Mouse (Mus musculus): ENCODE measurements at regions not wholly inside any gene's neighbourhood (a gene's known extent, or its start where the extent isn't known, plus 50 kb on each side); places are given as distances from the start of the nearest gene placed in this dataset. TPM values are rescaled to one million over a fixed set of nuclear protein-coding genes. Genes with fewer than 3 reads are reported as not detected.
A peak's percentile ranks its signal among the peaks of the same experiment; 100 is the strongest.

DNA sequence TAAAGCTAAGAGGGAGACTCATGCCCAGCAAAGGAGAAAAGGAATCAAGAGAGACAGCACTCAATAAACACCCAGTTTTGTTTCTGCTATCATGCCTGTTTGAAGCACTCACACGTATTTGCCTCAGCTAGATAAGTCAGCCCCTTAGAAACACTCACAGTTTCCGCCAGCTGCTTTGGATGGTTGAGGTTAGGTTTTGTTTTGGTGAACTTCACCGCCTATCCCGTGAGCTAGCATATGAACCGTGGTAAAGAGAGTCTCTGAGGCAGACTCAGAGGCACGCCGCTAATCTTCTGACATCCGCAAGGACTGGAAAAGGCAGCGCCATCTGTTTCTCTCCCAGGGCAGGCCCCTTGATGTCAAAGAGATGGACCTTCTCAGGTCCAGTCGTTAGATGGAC lies 73.2 kb upstream of the Prdm1 start:
- H3K4me1 ChIP-seq: peaks cover 22% of the 10 kb centered on the region
- no peak overlapping the region for H3K4me2 ChIP-seq
- no peaks in the 10 kb centered on the region for H3K27me3 ChIP-seq
- WGBS: 70% methylated on average over 10 of the region's 10 CpGs
- H3K36me3 ChIP-seq: no peaks in the 10 kb centered on the region
- H3K4me3 ChIP-seq: no peak overlapping the region
- no peak for ATAC-seq (ENCODE audit: insufficient number of reproducible peaks, insufficient read depth, low FRiP score, low TSS enrichment, low read depth)
- no peaks in the 10 kb centered on the region for H3K9me3 ChIP-seq
- no peak overlapping the region for H3K9ac ChIP-seq
- H3K27ac ChIP-seq: no peak overlapping the region

DNA sequence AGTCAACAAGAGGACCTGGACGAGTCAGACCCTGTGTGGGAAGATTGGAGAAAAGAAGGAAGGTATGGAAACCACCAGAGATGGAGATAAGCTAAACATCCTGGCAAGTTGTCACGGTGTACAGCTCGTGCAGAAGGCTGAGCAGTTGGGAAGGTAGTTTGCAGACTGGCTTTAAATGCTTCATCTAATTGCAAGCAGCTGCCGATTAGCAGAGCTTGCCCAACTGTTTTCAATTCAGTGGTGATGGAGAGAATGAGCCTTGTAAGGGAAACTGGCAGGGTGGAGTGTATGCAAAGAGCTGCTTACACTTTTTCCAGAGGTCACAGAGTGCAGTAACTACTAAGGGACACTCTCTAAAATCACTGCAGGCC lies 71.6 kb upstream of the Prdm1 start:
- Histone ChIP-seq H3K4me3 (0 out of 2 replicates have a peak overlapping the region, but pooled peaks have one; percentile 13), H3K9me3 (no peaks in the 10 kb centered on the region), H3K9ac (no peak overlapping the region), H3K27me3 (no peaks in the 10 kb centered on the region), H3K36me3 (no peaks in the 10 kb centered on the region), H3K4me2 (peak overlapping the region; percentile 43), H3K4me1 (peaks cover 22% of the 10 kb centered on the region), H3K27ac (peak overlapping the region; percentile 65)
- WGBS: 14% methylated on average over 4 of the region's 4 CpGs
- ATAC-seq (ENCODE audit: insufficient number of reproducible peaks, insufficient read depth, low FRiP score, low TSS enrichment, low read depth): 0 out of 2 replicates have a peak, but pooled peaks have one; percentile 32

DNA sequence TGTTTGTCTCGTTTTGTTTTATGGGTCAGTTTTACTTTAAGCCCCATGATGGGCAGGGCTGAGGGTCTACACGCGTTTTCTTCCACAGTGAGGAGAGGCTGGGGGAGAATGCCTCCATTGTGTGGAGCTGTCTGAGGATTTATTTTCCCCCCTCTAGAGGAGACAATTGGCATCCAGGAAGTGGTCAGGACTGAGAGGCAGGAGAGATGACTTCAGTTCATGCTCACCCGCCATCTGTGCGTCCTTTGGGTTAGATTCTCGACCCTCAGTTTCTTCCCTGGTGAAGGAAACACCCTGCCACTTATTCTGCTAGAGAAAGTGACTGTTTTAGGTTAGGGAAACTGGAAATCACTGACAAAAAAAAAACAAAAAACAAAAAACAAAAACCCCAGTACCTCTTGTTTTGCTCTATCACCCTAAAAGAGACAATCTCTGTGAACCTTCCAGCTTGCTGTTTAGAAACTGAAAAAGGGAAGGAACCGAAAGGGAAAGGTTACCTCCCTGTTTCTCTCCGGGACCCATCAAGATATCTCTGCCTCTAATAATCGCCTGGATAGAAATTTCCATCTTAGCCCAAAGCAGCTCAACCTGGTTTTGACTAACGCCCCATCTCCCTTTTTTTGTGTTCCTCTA lies 71.1 kb upstream of the Prdm1 start:
- Histone ChIP-seq H3K4me2 (peak overlapping the region; percentile 43), H3K9me3 (no peaks in the 10 kb centered on the region), H3K27ac (peak overlapping the region; percentile 65), H3K9ac (no peak overlapping the region), H3K4me3 (0 out of 2 replicates have a peak overlapping the region, but pooled peaks have one; percentile 13), H3K27me3 (no peaks in the 10 kb centered on the region), H3K4me1 (peaks cover 22% of the 10 kb centered on the region), H3K36me3 (no peaks in the 10 kb centered on the region)
- 30% methylated on average over 10 of the region's 10 CpGs for WGBS
- no peak for ATAC-seq (ENCODE audit: insufficient number of reproducible peaks, insufficient read depth, low FRiP score, low TSS enrichment, low read depth)

DNA sequence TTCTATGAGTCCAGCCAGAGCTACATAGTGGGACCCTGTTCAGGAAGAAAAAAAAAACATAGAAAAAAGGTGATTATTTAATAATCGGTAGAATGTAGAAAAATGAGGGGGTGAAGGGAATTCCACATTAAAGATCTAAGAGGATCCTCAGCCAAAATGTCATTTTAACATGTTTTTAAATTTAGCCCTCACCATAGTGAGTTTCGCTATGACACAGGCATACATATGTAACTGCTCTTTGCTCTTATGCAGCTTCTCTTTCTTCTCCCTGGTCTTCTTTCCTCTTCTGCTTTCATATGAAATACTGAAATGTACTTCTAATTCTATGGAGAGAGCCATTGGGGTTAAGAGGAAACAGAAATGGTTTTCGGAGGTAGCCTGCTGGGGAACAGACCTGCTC lies 70.3 kb upstream of the Prdm1 start:
- Histone ChIP-seq H3K9ac (no peak overlapping the region), H3K4me1 (peaks cover 22% of the 10 kb centered on the region), H3K9me3 (no peaks in the 10 kb centered on the region), H3K4me2 (peak overlapping the region; percentile 43; the same call in 1 of the 2 replicates), H3K4me3 (no peak overlapping the region), H3K27me3 (no peaks in the 10 kb centered on the region), H3K36me3 (no peaks in the 10 kb centered on the region), H3K27ac (no peak overlapping the region)
- no peak for ATAC-seq (ENCODE audit: insufficient number of reproducible peaks, insufficient read depth, low FRiP score, low TSS enrichment, low read depth)
- 75% methylated on average over 3 of the region's 3 CpGs for WGBS

DNA sequence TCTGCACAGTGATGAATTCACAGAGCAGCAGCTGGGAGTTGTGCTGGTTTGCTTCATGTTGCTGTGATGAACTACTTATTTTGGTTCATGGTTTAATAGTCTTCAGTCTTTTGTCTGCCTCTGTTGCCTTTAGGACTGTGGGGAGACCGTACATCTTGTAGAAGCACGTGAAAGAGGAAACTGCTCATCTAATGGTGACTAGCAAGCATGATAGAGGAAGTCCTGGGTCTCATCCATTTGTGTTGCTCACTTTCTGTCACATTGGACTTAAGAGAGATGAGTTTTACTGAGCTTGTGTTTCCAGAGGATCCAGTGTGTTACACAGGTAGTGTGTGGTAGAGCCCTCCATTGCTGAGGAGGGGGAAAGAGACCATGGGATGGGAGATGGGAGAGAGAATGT lies 67.6 kb upstream of the Prdm1 start:
- no peak overlapping the region for H3K4me3 ChIP-seq
- H3K27ac ChIP-seq: no peak overlapping the region
- ATAC-seq (ENCODE audit: insufficient number of reproducible peaks, insufficient read depth, low FRiP score, low TSS enrichment, low read depth): no peak
- H3K4me2 ChIP-seq: no peak overlapping the region
- H3K9me3 ChIP-seq: no peaks in the 10 kb centered on the region
- no peaks in the 10 kb centered on the region for H3K36me3 ChIP-seq
- peaks cover 18% of the 10 kb centered on the region for H3K4me1 ChIP-seq
- no peaks in the 10 kb centered on the region; the same call in 1 of the 2 replicates for H3K27me3 ChIP-seq
- H3K9ac ChIP-seq: no peak overlapping the region
- 87% methylated on average over 2 of the region's 2 CpGs for WGBS

DNA sequence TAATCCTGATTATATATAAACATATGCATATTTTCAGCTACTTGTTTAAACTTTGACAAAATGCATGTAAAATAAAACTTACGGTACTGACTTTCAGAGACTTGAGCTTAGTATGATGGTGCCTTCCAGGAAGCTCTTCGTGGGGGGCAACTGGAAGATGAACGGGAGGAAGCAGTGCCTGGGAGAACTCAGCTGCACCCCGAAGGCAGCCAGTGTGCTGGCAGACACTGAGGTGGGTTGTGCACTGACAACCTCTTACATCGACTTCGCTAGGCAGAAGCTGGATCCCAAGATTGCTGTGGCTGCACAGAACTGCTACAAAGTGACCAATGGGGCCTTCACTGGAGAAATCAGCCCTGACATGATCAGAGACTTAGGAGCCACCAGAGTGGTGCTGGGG lies 61.5 kb upstream of the Prdm1 start:
- Histone ChIP-seq H3K27ac (no peak overlapping the region), H3K4me1 (no peaks in the 10 kb centered on the region), H3K27me3 (no peaks in the 10 kb centered on the region; the same call in 1 of the 2 replicates), H3K4me3 (no peak overlapping the region), H3K9me3 (no peaks in the 10 kb centered on the region), H3K9ac (no peak overlapping the region), H3K4me2 (no peak overlapping the region), H3K36me3 (no peaks in the 10 kb centered on the region)
- ATAC-seq (ENCODE audit: insufficient number of reproducible peaks, insufficient read depth, low FRiP score, low TSS enrichment, low read depth): no peak
- WGBS: 89% methylated on average over 6 of the region's 6 CpGs

DNA sequence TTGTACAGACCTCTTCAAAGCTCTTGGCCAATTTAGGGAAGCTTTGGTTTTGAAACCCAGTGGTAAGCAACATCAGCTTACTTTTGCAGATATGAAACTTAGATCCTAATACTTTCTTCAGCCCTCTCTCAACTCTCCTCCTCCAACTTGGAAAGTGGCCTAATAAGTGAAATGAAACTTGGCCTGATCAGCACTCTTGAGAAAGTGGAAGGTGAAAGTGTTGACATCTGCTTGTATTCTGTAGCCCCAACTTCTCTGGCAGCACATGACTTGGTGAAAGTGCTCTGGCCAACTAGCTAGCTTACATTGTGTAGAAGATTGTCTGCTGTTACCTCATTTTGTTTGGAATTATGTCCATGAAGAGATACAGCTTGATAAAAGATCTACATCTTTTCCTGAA lies 61.1 kb upstream of the Prdm1 start:
- Histone ChIP-seq H3K4me1 (no peaks in the 10 kb centered on the region), H3K9me3 (no peaks in the 10 kb centered on the region), H3K4me2 (no peak overlapping the region), H3K36me3 (no peaks in the 10 kb centered on the region), H3K4me3 (no peak overlapping the region), H3K27ac (no peak overlapping the region), H3K9ac (no peak overlapping the region), H3K27me3 (no peaks in the 10 kb centered on the region; the same call in 1 of the 2 replicates)
- no peak for ATAC-seq (ENCODE audit: insufficient number of reproducible peaks, insufficient read depth, low FRiP score, low TSS enrichment, low read depth)

DNA sequence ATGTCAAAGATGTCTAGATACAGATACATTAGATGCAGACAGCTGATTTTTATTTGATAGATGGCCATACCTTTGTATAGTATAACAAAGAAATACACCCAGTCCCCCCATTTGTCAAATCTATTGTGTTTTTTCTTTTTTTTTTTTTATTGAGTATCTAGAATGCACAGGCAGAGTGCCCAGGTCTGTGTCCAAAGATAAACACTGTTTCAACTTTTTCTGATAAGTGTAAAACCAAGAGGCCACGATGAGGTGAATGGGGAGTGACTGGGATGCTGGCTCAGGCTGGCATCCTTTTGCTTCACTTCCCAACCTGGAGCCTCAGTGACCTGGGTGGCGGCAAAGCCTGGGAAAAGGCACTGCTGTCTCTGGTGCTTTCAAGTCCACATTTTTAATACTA lies 54.4 kb upstream of the Prdm1 start:
- 83% methylated on average over 2 of the region's 2 CpGs for WGBS
- no peak for ATAC-seq (ENCODE audit: insufficient number of reproducible peaks, insufficient read depth, low FRiP score, low TSS enrichment, low read depth)
- no peak overlapping the region for H3K9ac ChIP-seq

More for the DNA sequence above, 54.4 kb upstream of the Prdm1 start:
- Histone ChIP-seq H3K27ac (no peak overlapping the region), H3K4me1 (no peaks in the 10 kb centered on the region), H3K36me3 (no peaks in the 10 kb centered on the region), H3K9me3 (no peaks in the 10 kb centered on the region), H3K4me2 (no peak overlapping the region), H3K4me3 (no peak overlapping the region), H3K27me3 (no peaks in the 10 kb centered on the region)

Small RNAs in the stretch of these regions (microRNA-seq; reads per million reads assigned to microRNA genes)
- not detected for gene Gm24271
